In the genomic region with DNA sequence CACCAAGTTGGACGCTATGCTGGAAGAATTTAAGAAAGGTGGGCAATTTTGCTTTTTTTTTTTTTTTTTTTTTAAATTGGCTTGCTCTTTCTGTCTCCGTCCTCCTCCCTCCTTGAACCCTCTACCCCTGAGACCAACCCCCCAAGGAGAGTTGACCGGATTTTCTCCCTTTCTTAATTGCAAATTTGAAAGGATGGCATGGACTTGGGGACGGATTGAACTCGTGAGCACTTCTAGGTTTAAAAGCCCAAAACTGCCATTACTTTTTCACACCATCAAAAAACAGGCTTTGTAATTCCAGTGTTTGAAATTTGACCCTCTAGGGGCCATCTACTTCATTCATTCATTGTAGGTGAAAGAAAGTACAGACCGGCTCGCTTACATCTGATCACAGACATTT, we compare ENCODE assay signal across 8 mouse cellular contexts. TPM values are rescaled to one million over a fixed set of nuclear protein-coding genes. Genes with fewer than 3 reads are reported as not detected.
DNase-seq lines count a peak whose midpoint lies in the region; ATAC-seq and TF ChIP-seq lines count a peak whose summit lies in the region.

No protein-coding gene starts in this region.

- peak overlapping the region; percentile 89 for H3K4me3 ChIP-seq in kidney, embryonic 16.5 days (ENCODE audit: low read length)
- peak overlapping the region; percentile 79 for H3K4me3 ChIP-seq in embryonic facial prominence, embryonic 12.5 days
- peak overlapping the region; percentile 92 for H3K4me3 ChIP-seq in hindbrain, postnatal 0 days (ENCODE audit: low read length)
- peak overlapping the region; percentile 76 for H3K4me3 ChIP-seq in neural tube, embryonic 12.5 days

- DNase-seq in kidney, adult 11 months = no peak
- DNase-seq in hindbrain, postnatal 0 days (ENCODE audit: low spot score) = peak; percentile 40
- no peak for DNase-seq in adrenal gland, postnatal 10 days
- no peak for DNase-seq in layer of hippocampus, adult 9-10 months (ENCODE audit: low spot score)
- no peak for DNase-seq in right cerebral cortex, adult 18-20 months

- no peaks in the 10 kb centered on the region for H3K36me3 ChIP-seq in kidney, embryonic 16.5 days (ENCODE audit: insufficient read depth, low read length)
- no peaks in the 10 kb centered on the region for H3K36me3 ChIP-seq in embryonic facial prominence, embryonic 12.5 days
- no peaks in the 10 kb centered on the region for H3K36me3 ChIP-seq in hindbrain, postnatal 0 days (ENCODE audit: insufficient read depth, low read length)
- H3K36me3 ChIP-seq in neural tube, embryonic 12.5 days = no peaks in the 10 kb centered on the region

- peaks cover 22% of the 10 kb centered on the region for H3K4me1 ChIP-seq in kidney, embryonic 16.5 days (ENCODE audit: insufficient read depth, low read length)
- peaks cover 12% of the 10 kb centered on the region for H3K4me1 ChIP-seq in embryonic facial prominence, embryonic 12.5 days
- peaks cover 14% of the 10 kb centered on the region for H3K4me1 ChIP-seq in hindbrain, postnatal 0 days (ENCODE audit: insufficient read depth, low read length)
- peaks cover 32% of the 10 kb centered on the region for H3K4me1 ChIP-seq in neural tube, embryonic 12.5 days

- WGBS in kidney, embryonic 16.5 days = 13% methylated on average over 7 of the region's 7 CpGs
- 11% methylated on average over 7 of the region's 7 CpGs for WGBS in embryonic facial prominence, embryonic 12.5 days
- 15% methylated on average over 7 of the region's 7 CpGs for WGBS in hindbrain, postnatal 0 days
- 4% methylated on average over 7 of the region's 7 CpGs for WGBS in neural tube, embryonic 12.5 days

- no peaks in the 10 kb centered on the region for H3K9me3 ChIP-seq in kidney, embryonic 16.5 days (ENCODE audit: low read length)
- no peaks in the 10 kb centered on the region for H3K9me3 ChIP-seq in embryonic facial prominence, embryonic 12.5 days
- no peaks in the 10 kb centered on the region for H3K9me3 ChIP-seq in hindbrain, postnatal 0 days (ENCODE audit: low read length)
- no peaks in the 10 kb centered on the region for H3K9me3 ChIP-seq in neural tube, embryonic 12.5 days

- no peak for ATAC-seq in kidney, embryonic 16.5 days (ENCODE audit: low FRiP score, low TSS enrichment)
- ATAC-seq in embryonic facial prominence, embryonic 12.5 days (ENCODE audit: insufficient number of reproducible peaks, insufficient read depth, low FRiP score, low TSS enrichment) = no peak
- no peak for ATAC-seq in hindbrain, postnatal 0 days
- ATAC-seq in neural tube, embryonic 12.5 days (ENCODE audit: low FRiP score, low read depth) = no peak

- TF ChIP-seq CTCF in hindbrain, postnatal 0 days (IDR thresholded peaks at IDR 0.05; ENCODE audit: low read depth) = no peak

- H3K9ac ChIP-seq in kidney, embryonic 16.5 days (replicated peaks; ENCODE audit: low read length) = no peak overlapping the region; the same call in 1 of the 2 replicates
- no peak overlapping the region for H3K9ac ChIP-seq in embryonic facial prominence, embryonic 12.5 days
- peak overlapping the region; percentile 89 for H3K9ac ChIP-seq in hindbrain, postnatal 0 days (replicated peaks; ENCODE audit: low read length)
- H3K9ac ChIP-seq in neural tube, embryonic 12.5 days = no peak overlapping the region

- peak overlapping the region; percentile 99 for H3K4me2 ChIP-seq in kidney, embryonic 16.5 days (replicated peaks; ENCODE audit: low read depth, low read length)
- H3K4me2 ChIP-seq in embryonic facial prominence, embryonic 12.5 days (replicated peaks) = peak overlapping the region; percentile 96
- H3K4me2 ChIP-seq in hindbrain, postnatal 0 days (ENCODE audit: low read depth, low read length) = peak overlapping the region; percentile 89
- peak overlapping the region; percentile 97 for H3K4me2 ChIP-seq in neural tube, embryonic 12.5 days (replicated peaks)

- no peak overlapping the region for H3K27ac ChIP-seq in kidney, embryonic 16.5 days (ENCODE audit: low read length)
- H3K27ac ChIP-seq in embryonic facial prominence, embryonic 12.5 days = no peak overlapping the region
- no peak overlapping the region for H3K27ac ChIP-seq in hindbrain, postnatal 0 days
- H3K27ac ChIP-seq in neural tube, embryonic 12.5 days = no peak overlapping the region

- H3K27me3 ChIP-seq in kidney, embryonic 16.5 days (ENCODE audit: insufficient read depth, low read length) = 0 out of 2 replicates have a peak, but pooled peaks cover 12% of the 10 kb centered on the region
- peaks cover 16% of the 10 kb centered on the region for H3K27me3 ChIP-seq in embryonic facial prominence, embryonic 12.5 days
- H3K27me3 ChIP-seq in hindbrain, postnatal 0 days (ENCODE audit: insufficient read depth, low read length) = no peaks in the 10 kb centered on the region
- no peaks in the 10 kb centered on the region; the same call in 1 of the 2 replicates for H3K27me3 ChIP-seq in neural tube, embryonic 12.5 days (replicated peaks)

RNA-seq across cellular contexts. Expression of a gene that starts 2.0 kb away (rescaled TPM):
- 7.3 and 7.9 TPM in 2 replicates for polyA plus RNA-seq in kidney, embryonic 16.5 days (2015; fragmentation: Nextera tagmentation; extraction: Ambion mirVana)
- 4.9 and 5.4 TPM in 2 replicates for polyA plus RNA-seq in embryonic facial prominence, embryonic 12.5 days (2016; fragmentation: Nextera tagmentation; extraction: Ambion mirVana)
- 45.7 and 47.2 TPM in 2 replicates for total RNA-seq in hindbrain, postnatal 0 days (2014; rRNA removed)
- polyA plus RNA-seq in hindbrain, postnatal 0 days (2015; fragmentation: Nextera tagmentation; extraction: Ambion mirVana) = 9.5 and 9.6 TPM in 2 replicates
- polyA plus RNA-seq in neural tube, embryonic 12.5 days (2016; fragmentation: Nextera tagmentation; extraction: Ambion mirVana) = 8.4 and 9.0 TPM in 2 replicates
- total RNA-seq in adrenal gland, postnatal 10 days (2021) = 10 to 100 TPM; 13.2 to 23.4 TPM

RNA-seq across cellular contexts. Expression of a gene that starts 56.1 kb away (rescaled TPM):
- polyA plus RNA-seq in kidney, embryonic 16.5 days (2015; fragmentation: Nextera tagmentation; extraction: Ambion mirVana) = 54.8 and 57.0 TPM in 2 replicates
- polyA plus RNA-seq in embryonic facial prominence, embryonic 12.5 days (2016; fragmentation: Nextera tagmentation; extraction: Ambion mirVana) = 28.5 and 30.4 TPM in 2 replicates
- total RNA-seq in hindbrain, postnatal 0 days (2014; rRNA removed) = 16.0 and 19.0 TPM in 2 replicates
- polyA plus RNA-seq in hindbrain, postnatal 0 days (2015; fragmentation: Nextera tagmentation; extraction: Ambion mirVana) = 32.9 and 34.9 TPM in 2 replicates
- polyA plus RNA-seq in neural tube, embryonic 12.5 days (2016; fragmentation: Nextera tagmentation; extraction: Ambion mirVana) = 30.8 and 32.2 TPM in 2 replicates
- 10 to 100 TPM; 55.2 to 62.9 TPM for total RNA-seq in adrenal gland, postnatal 10 days (2021)
